Mouse (Mus musculus): Measurements from ENCODE around the gene Ptpn7.

Ptpn7 gene

GRCm38 (mm10) chr1:135132473-135132872 is at the start of gene Ptpn7:
Gene Ptpn7 (plus strand): TSS chr1:135132700.
- H3K9me3 ChIP-seq (ENCODE audit: low read length) = no peaks in the 10 kb centered on the region
- no peak for TF ChIP-seq POU5F1 (IDR thresholded peaks at IDR 0.05; ENCODE audit: borderline replicate concordance, low read length)
- peak; percentile 55 for TF ChIP-seq CTCF (conservative IDR thresholded peaks at IDR 0.05; ENCODE audit: low read length)
- no peak for TF ChIP-seq NANOG (IDR thresholded peaks at IDR 0.05; ENCODE audit: borderline replicate concordance, low read length)
- H3K36me3 ChIP-seq (ENCODE audit: insufficient read depth, low read length) = no peaks in the 10 kb centered on the region
- H3K4me1 ChIP-seq (replicated peaks; ENCODE audit: low read depth, low read length) = peaks cover 60% of the 10 kb centered on the region
- peaks cover 5% of the 10 kb centered on the region for H3K27me3 ChIP-seq (ENCODE audit: insufficient read depth, low read length)
- H3K4me3 ChIP-seq (replicated peaks; ENCODE audit: low read length) = 0 out of 2 replicates have a peak within 1 kb of the TSS, but pooled peaks have one; percentile 50

DNA sequence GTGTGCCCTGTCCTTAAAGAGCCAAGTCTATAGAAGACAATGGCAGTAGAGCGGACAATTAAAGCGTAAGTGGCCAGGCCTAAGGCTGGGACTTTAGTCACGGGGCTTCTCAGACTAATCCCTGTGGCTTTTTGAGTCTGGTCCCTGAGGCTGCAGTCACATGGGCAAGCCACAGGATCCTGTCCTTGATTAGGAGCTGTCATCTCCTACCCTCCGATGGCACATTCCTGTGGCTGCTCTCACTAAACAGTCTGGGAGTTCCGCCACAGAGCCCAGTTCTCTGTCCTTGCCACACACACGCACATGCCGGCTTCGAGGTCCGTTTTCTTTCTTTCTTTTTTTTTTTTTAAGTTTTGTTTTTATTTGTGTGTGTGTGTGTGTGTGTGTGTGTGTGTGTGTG is 49.0 kb upstream of the Ptpn7 start:
- no peaks in the 10 kb centered on the region for H3K36me3 ChIP-seq (ENCODE audit: insufficient read depth, low read length)
- no peak for TF ChIP-seq NANOG (IDR thresholded peaks at IDR 0.05; ENCODE audit: borderline replicate concordance, low read length)
- TF ChIP-seq POU5F1 (IDR thresholded peaks at IDR 0.05; ENCODE audit: borderline replicate concordance, low read length) = no peak

DNA sequence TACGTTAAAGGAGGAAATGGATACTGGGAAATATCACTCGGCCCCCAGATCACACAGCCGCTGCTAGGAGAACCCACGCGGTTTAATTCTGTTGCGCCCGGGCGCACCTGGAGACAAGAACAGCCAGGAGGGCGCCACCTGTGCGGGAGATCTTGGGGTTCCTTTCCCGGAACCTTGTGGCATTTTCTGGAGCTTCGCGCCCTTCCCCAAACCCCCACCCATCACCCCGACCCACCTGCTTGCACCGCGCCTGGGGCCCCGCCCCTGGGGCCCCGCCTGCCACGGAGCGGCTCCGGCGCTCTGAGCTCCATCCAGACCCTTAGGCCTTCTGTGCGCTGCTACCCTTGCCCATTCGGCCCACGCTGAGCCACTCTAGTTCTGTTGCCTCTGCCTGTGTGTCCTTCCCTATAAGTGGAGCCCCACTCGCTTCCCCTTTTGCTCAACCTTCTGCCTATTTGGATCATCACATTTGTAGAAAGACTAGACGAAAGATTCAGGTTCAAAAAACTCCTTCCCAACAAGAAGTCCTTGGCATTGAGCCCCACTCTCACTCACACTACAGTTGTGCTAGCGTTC is 47.1 kb upstream of the Ptpn7 start:
- TF ChIP-seq POU5F1 (IDR thresholded peaks at IDR 0.05; ENCODE audit: borderline replicate concordance, low read length) (no peak), CTCF (conservative IDR thresholded peaks at IDR 0.05; ENCODE audit: low read length) (no peak), NANOG (IDR thresholded peaks at IDR 0.05; ENCODE audit: borderline replicate concordance, low read length) (no peak)
- H3K4me3 ChIP-seq (replicated peaks; ENCODE audit: low read length) = peak overlapping the region; percentile 52
- no peaks in the 10 kb centered on the region for H3K9me3 ChIP-seq (ENCODE audit: low read length)
- H3K27me3 ChIP-seq (ENCODE audit: insufficient read depth, low read length) = peaks cover 68% of the 10 kb centered on the region
- H3K4me1 ChIP-seq (replicated peaks; ENCODE audit: low read depth, low read length) = peaks cover 28% of the 10 kb centered on the region
- H3K36me3 ChIP-seq (ENCODE audit: insufficient read depth, low read length) = no peaks in the 10 kb centered on the region

More for the DNA sequence above, 49.0 kb upstream of the Ptpn7 start:
- no peak overlapping the region for H3K4me3 ChIP-seq (replicated peaks; ENCODE audit: low read length)
- peaks cover 57% of the 10 kb centered on the region for H3K27me3 ChIP-seq (ENCODE audit: insufficient read depth, low read length)
- peaks cover 38% of the 10 kb centered on the region for H3K4me1 ChIP-seq (replicated peaks; ENCODE audit: low read depth, low read length)
- no peaks in the 10 kb centered on the region for H3K9me3 ChIP-seq (ENCODE audit: low read length)

- TF ChIP-seq CTCF (conservative IDR thresholded peaks at IDR 0.05; ENCODE audit: low read length) (no peak), NANOG (IDR thresholded peaks at IDR 0.05; ENCODE audit: borderline replicate concordance, low read length) (no peak), POU5F1 (IDR thresholded peaks at IDR 0.05; ENCODE audit: borderline replicate concordance, low read length) (no peak)
- no peaks in the 10 kb centered on the region for H3K9me3 ChIP-seq (ENCODE audit: low read length)
- no peak overlapping the region for H3K4me3 ChIP-seq (replicated peaks; ENCODE audit: low read length)
- H3K36me3 ChIP-seq (ENCODE audit: insufficient read depth, low read length) = no peaks in the 10 kb centered on the region
- H3K27me3 ChIP-seq (ENCODE audit: insufficient read depth, low read length) = peaks cover 71% of the 10 kb centered on the region
- peaks cover 28% of the 10 kb centered on the region for H3K4me1 ChIP-seq (replicated peaks; ENCODE audit: low read depth, low read length)
Observed at GRCm38 (mm10) chr1:135086015-135086414, 46.5 kb upstream of the Ptpn7 start.

DNA sequence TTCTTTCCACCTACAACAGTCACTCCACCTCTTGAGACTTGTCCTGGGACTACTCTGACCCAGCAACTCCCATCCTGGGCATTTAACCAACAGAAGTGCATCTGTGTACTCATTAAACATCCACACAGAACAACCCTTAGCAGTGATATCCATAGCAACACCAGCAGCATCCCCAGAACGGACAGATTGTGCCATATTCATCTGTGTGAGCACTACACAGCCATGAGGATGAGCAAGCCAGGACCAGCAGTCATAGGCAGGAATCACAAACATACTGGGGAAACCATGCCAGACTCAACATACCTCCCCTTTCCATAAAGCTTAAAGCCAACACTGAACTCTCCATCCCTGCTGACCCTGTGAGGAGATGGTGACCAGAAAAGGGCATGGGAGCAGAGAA is 45.1 kb upstream of the Ptpn7 start:
- no peaks in the 10 kb centered on the region for H3K9me3 ChIP-seq (ENCODE audit: low read length)
- no peaks in the 10 kb centered on the region for H3K36me3 ChIP-seq (ENCODE audit: insufficient read depth, low read length)
- H3K27me3 ChIP-seq (ENCODE audit: insufficient read depth, low read length) = peaks cover 69% of the 10 kb centered on the region
- no peak overlapping the region for H3K4me3 ChIP-seq (replicated peaks; ENCODE audit: low read length)
- peaks cover 28% of the 10 kb centered on the region for H3K4me1 ChIP-seq (replicated peaks; ENCODE audit: low read depth, low read length)
- no peak for TF ChIP-seq CTCF (conservative IDR thresholded peaks at IDR 0.05; ENCODE audit: low read length)
- TF ChIP-seq NANOG (IDR thresholded peaks at IDR 0.05; ENCODE audit: borderline replicate concordance, low read length) = no peak
- no peak for TF ChIP-seq POU5F1 (IDR thresholded peaks at IDR 0.05; ENCODE audit: borderline replicate concordance, low read length)

DNA sequence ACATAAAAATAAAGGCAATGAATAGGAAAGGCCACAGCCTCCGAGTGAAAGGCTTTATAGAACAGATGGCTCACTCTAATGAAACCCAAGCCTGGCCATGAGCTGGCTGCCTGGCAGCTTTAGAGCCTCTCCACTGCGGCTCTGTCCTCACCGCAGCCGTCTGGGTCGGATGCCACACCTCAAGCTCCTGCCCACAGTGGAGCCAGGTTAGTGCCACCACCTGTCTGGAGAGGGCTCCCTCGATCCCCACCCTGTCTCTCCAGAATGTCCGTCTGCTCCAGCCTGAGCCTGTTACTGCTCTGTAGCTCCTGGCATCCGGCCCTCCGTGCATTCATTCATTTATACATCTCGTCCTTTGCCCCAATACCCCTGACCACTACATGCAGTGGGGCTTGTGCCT is 42.9 kb upstream of the Ptpn7 start:
- Histone ChIP-seq H3K36me3 (ENCODE audit: insufficient read depth, low read length) (no peaks in the 10 kb centered on the region), H3K4me3 (replicated peaks; ENCODE audit: low read length) (no peak overlapping the region), H3K27me3 (ENCODE audit: insufficient read depth, low read length) (peaks cover 60% of the 10 kb centered on the region), H3K9me3 (ENCODE audit: low read length) (no peaks in the 10 kb centered on the region), H3K4me1 (replicated peaks; ENCODE audit: low read depth, low read length) (peaks cover 19% of the 10 kb centered on the region)
- no peak for TF ChIP-seq POU5F1 (IDR thresholded peaks at IDR 0.05; ENCODE audit: borderline replicate concordance, low read length)
- TF ChIP-seq CTCF (conservative IDR thresholded peaks at IDR 0.05; ENCODE audit: low read length) = no peak
- no peak for TF ChIP-seq NANOG (IDR thresholded peaks at IDR 0.05; ENCODE audit: borderline replicate concordance, low read length)

DNA sequence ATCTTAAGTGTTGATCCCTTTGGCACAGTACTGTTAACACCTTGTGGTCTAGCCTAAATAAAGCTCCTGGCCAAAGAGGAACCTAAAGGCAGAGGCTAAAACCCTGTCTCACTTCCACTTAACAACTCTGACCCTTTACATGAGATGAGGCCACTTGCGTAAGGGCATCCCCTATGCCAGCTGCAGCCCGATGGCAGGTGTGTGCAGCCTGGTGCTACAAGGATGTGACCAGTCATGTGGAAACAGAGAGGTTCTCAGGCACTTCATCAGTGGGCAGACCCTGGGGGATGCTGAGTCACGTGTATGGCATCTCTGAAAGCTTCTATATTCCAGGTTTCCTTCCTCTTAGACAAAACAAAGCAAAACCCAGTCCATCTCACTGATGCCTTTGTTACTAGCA is 41.6 kb upstream of the Ptpn7 start:
- TF ChIP-seq POU5F1 (IDR thresholded peaks at IDR 0.05; ENCODE audit: borderline replicate concordance, low read length) = no peak
- no peak for TF ChIP-seq NANOG (IDR thresholded peaks at IDR 0.05; ENCODE audit: borderline replicate concordance, low read length)
- TF ChIP-seq CTCF (conservative IDR thresholded peaks at IDR 0.05; ENCODE audit: low read length) = no peak
- Histone ChIP-seq H3K27me3 (ENCODE audit: insufficient read depth, low read length) (peaks cover 56% of the 10 kb centered on the region), H3K36me3 (ENCODE audit: insufficient read depth, low read length) (no peaks in the 10 kb centered on the region), H3K4me1 (replicated peaks; ENCODE audit: low read depth, low read length) (peaks cover 10% of the 10 kb centered on the region), H3K9me3 (ENCODE audit: low read length) (no peaks in the 10 kb centered on the region), H3K4me3 (replicated peaks; ENCODE audit: low read length) (no peak overlapping the region)

DNA sequence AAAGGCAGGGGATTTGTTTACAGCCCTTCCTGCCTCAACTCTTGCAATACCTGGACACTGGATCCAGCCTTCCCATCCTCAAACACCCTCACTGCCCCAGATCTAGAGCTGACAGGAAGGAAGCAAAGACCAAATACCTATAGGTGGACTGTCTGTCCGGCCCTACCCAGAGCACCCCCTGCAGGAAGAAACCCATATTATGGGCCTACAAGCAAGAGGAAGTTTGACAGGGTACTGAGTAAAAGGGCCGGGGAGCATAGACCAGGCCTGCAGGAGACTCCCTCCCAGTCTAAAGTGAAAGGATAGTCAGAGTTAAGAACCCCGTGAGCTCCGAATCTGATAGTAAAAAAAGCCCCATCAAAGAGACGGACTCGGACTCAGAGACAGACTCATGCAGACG is 37.8 kb upstream of the Ptpn7 start:
- H3K4me3 ChIP-seq (replicated peaks; ENCODE audit: low read length) = no peak overlapping the region
- H3K36me3 ChIP-seq (ENCODE audit: insufficient read depth, low read length) = no peaks in the 10 kb centered on the region
- no peaks in the 10 kb centered on the region for H3K9me3 ChIP-seq (ENCODE audit: low read length)
- TF ChIP-seq NANOG (IDR thresholded peaks at IDR 0.05; ENCODE audit: borderline replicate concordance, low read length) = no peak
- no peak for TF ChIP-seq POU5F1 (IDR thresholded peaks at IDR 0.05; ENCODE audit: borderline replicate concordance, low read length)
- TF ChIP-seq CTCF (conservative IDR thresholded peaks at IDR 0.05; ENCODE audit: low read length) = no peak
- H3K27me3 ChIP-seq (ENCODE audit: insufficient read depth, low read length) = peaks cover 51% of the 10 kb centered on the region
- peaks cover 29% of the 10 kb centered on the region for H3K4me1 ChIP-seq (replicated peaks; ENCODE audit: low read depth, low read length)

DNA sequence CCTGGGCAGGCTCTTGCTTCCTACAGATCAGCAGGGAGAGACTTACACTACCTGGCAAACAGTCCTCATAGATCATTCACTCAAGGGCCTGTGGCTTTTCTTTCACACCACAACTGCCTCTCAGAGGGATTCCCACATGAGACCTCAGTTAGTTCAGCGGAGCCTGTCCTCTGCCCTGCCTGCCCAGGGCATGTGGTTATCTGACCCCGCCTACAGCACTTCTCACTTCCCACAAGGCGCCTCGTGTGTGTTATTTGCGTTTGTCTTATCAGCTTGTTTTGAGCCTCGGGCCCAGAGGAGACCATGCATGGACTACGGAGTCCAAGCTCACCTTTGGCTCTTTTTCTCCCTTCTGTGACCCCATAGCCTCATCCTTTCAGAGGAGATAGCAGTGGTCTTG is 37.3 kb upstream of the Ptpn7 start:
- no peaks in the 10 kb centered on the region for H3K9me3 ChIP-seq (ENCODE audit: low read length)
- H3K27me3 ChIP-seq (ENCODE audit: insufficient read depth, low read length) = peaks cover 51% of the 10 kb centered on the region
- no peak overlapping the region for H3K4me3 ChIP-seq (replicated peaks; ENCODE audit: low read length)
- no peaks in the 10 kb centered on the region for H3K36me3 ChIP-seq (ENCODE audit: insufficient read depth, low read length)
- TF ChIP-seq CTCF (conservative IDR thresholded peaks at IDR 0.05; ENCODE audit: low read length) = no peak
- no peak for TF ChIP-seq POU5F1 (IDR thresholded peaks at IDR 0.05; ENCODE audit: borderline replicate concordance, low read length)
- no peak for TF ChIP-seq NANOG (IDR thresholded peaks at IDR 0.05; ENCODE audit: borderline replicate concordance, low read length)
- H3K4me1 ChIP-seq (replicated peaks; ENCODE audit: low read depth, low read length) = peaks cover 31% of the 10 kb centered on the region

Measured in E14TG2a.4 (cell line).